Mouse (Mus musculus): ENCODE measurements around the gene Camsap2. TPM values are rescaled to one million over a fixed set of nuclear protein-coding genes. Genes with fewer than 3 reads are reported as not detected.

Gene Camsap2
- total RNA-seq, 2 experiments from 2014 or later, result 14.7 to 15.8 TPM

- intact Hi-C loops (cut with DNase I; ENCODE audit: low total_unique reads), result loop anchor here (5.0 kb wide), 1 partner anchor 76 kb away; no protein-coding TSS in a partner anchor
- DNase-seq, result no peak
These were observed 600 bp upstream of the Camsap2 start for GRCm38 (mm10) chr1:136346373-136347035.

- intact Hi-C loops (cut with DNase I; ENCODE audit: low total_unique reads), result loop anchor here (5.0 kb wide), 1 partner anchor 77 kb away; no protein-coding TSS in a partner anchor
These were observed 993 bp downstream of the Camsap2 start for GRCm38 (mm10) chr1:136344768-136345453.

GRCm38 (mm10) chr1:136344281-136344680, 1.6 kb downstream of the Camsap2 start:
- intact Hi-C loops (cut with DNase I; ENCODE audit: low total_unique reads), result no loop called here
- DNase-seq, result no peak

More at GRCm38 (mm10) chr1:136344768-136345453, 993 bp downstream of the Camsap2 start:
- no peak for DNase-seq

GRCm38 (mm10) chr1:136343727-136344126, 2.2 kb downstream of the Camsap2 start:
- intact Hi-C loops (cut with DNase I; ENCODE audit: low total_unique reads), result no loop called here
- DNase-seq, result no peak

GRCm38 (mm10) chr1:136340541-136340940, 5.4 kb downstream of the Camsap2 start:
- no peak for DNase-seq
- intact Hi-C loops (cut with DNase I; ENCODE audit: low total_unique reads), result no loop called here

- no peak for DNase-seq
- intact Hi-C loops (cut with DNase I; ENCODE audit: low total_unique reads), result no loop called here
These were observed 11.2 kb downstream of the Camsap2 start for GRCm38 (mm10) chr1:136334743-136335142.

GRCm38 (mm10) chr1:136333512-136333911, 12.4 kb downstream of the Camsap2 start:
- intact Hi-C loops (cut with DNase I; ENCODE audit: low total_unique reads), result no loop called here
- no peak for DNase-seq

GRCm38 (mm10) chr1:136333071-136333470, 12.8 kb downstream of the Camsap2 start:
- DNase-seq, result no peak
- intact Hi-C loops (cut with DNase I; ENCODE audit: low total_unique reads), result no loop called here

GRCm38 (mm10) chr1:136331836-136332235, 14.1 kb downstream of the Camsap2 start:
- no peak for DNase-seq
- intact Hi-C loops (cut with DNase I; ENCODE audit: low total_unique reads), result no loop called here

GRCm38 (mm10) chr1:136329426-136329825, 16.5 kb downstream of the Camsap2 start:
- intact Hi-C loops (cut with DNase I; ENCODE audit: low total_unique reads), result no loop called here
- no peak for DNase-seq

- intact Hi-C loops (cut with DNase I; ENCODE audit: low total_unique reads), result no loop called here
- DNase-seq, result no peak
These were observed 17.3 kb downstream of the Camsap2 start for GRCm38 (mm10) chr1:136328640-136329039.

GRCm38 (mm10) chr1:136327638-136328037, 18.3 kb downstream of the Camsap2 start:
- intact Hi-C loops (cut with DNase I; ENCODE audit: low total_unique reads), result no loop called here
- no peak for DNase-seq

- intact Hi-C loops (cut with DNase I; ENCODE audit: low total_unique reads), result no loop called here
- DNase-seq, result no peak
These were observed 20.0 kb downstream of the Camsap2 start for GRCm38 (mm10) chr1:136325933-136326332.

- intact Hi-C loops (cut with DNase I; ENCODE audit: low total_unique reads), result no loop called here
- DNase-seq, result no peak
These were observed 23.6 kb downstream of the Camsap2 start for GRCm38 (mm10) chr1:136322331-136322730.

GRCm38 (mm10) chr1:136316317-136316716, 29.6 kb downstream of the Camsap2 start:
- intact Hi-C loops (cut with DNase I; ENCODE audit: low total_unique reads), result no loop called here
- no peak for DNase-seq

GRCm38 (mm10) chr1:136309193-136309592, 36.7 kb downstream of the Camsap2 start:
- intact Hi-C loops (cut with DNase I; ENCODE audit: low total_unique reads), result loop anchor here (5.0 kb wide), 1 partner anchor 148 kb away; no protein-coding TSS in a partner anchor
- DNase-seq, result no peak

- intact Hi-C loops (cut with DNase I; ENCODE audit: low total_unique reads), result loop anchor here (5.0 kb wide), 1 partner anchor 151 kb away; no protein-coding TSS in a partner anchor
These were observed 39.5 kb downstream of the Camsap2 start for GRCm38 (mm10) chr1:136306424-136306823.

GRCm38 (mm10) chr1:136293961-136294360, 51.9 kb downstream of the Camsap2 start:
- intact Hi-C loops (cut with DNase I; ENCODE audit: low total_unique reads), result loop anchor here (5.0 kb wide), 1 partner anchor 163 kb away; no protein-coding TSS in a partner anchor
- no peak for DNase-seq

More at GRCm38 (mm10) chr1:136306424-136306823, 39.5 kb downstream of the Camsap2 start:
- no peak for DNase-seq

- intact Hi-C loops (cut with DNase I; ENCODE audit: low total_unique reads), result loop anchor here (5.0 kb wide), 1 partner anchor 167 kb away; no protein-coding TSS in a partner anchor
- no peak for DNase-seq
These were observed 56.1 kb downstream of the Camsap2 start for GRCm38 (mm10) chr1:136289803-136290202.

- no peak for DNase-seq
- intact Hi-C loops (cut with DNase I; ENCODE audit: low total_unique reads), result no loop called here
These were observed 68.5 kb downstream of the Camsap2 start for GRCm38 (mm10) chr1:136277366-136277765.

GRCm38 (mm10) chr1:136268224-136268623, 77.7 kb downstream of the Camsap2 start:
- DNase-seq, result no peak
- intact Hi-C loops (cut with DNase I; ENCODE audit: low total_unique reads), result no loop called here

Data from gastrocnemius, postnatal 14 days (tissue).